Mouse (Mus musculus): ENCODE results near the gene Iba57. TPM values are rescaled to one million over a fixed set of nuclear protein-coding genes. Genes with fewer than 3 reads are reported as not detected.
A peak's percentile ranks its signal among the peaks of the same experiment; 100 is the strongest.
"Not testable (repeated sequence)": the region's sequence is repeated elsewhere in the genome, so short reads cannot be mapped to it uniquely, and the experiment has no call there.

Iba57 gene
- polyA plus RNA-seq (2015; fragmentation: Nextera tagmentation; extraction: Ambion mirVana): 6.0 and 6.3 TPM in 2 replicates

DNA sequence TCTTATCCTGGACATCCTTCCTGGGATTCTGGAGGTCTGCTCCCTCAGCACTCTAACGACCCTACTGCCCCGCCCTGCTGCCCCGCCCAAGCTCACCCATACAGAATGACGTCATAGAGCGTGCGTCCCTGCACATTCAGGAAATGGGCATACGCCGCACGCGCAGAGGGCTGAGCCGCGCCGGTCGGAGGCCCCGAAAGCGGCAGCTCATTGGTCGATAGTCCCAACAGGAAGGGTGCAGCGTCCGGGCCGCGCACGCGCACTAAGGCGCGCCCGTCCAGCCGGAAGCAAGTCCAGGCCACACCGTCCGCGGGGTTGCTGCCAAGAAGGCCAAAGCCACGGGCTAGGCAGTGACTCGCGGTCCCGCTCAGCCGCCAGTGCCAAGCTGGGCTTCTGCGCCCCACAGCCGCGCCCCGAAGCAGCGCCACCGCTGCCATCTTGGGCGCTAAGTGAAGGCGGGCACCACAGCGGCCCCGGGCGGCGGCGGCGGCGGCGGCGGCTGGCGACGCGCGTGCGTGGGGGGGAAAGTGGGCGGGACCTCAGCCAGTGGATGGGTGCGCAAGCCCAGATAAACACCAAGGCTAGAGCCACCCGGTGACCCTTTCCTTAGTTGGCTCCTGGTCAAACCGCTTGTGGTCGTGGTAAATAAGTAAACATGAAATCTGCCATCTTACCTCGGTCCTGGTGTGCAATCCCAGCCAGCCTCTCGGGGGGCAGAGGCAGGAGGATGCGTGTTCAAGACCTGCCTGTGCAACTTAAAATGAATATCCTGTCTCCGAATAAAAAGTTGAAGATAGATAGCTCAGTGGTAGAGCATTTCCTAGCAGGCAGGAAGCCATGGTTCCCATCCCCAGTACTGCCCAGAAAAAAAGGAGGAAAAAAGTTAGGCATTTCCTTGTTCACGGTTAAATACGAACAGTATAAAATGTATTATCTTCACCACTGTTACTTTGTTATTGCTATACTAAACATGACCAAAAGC is at the start of gene Iba57:
Gene Iba57, minus strand, starts transcription at position 485 of the 982 bp plus-strand sequence.
- Histone ChIP-seq H3K27me3 (no peaks in the 10 kb centered on the region), H3K9ac (peak within 1 kb of the TSS; percentile 78), H3K9me3 (no peaks in the 10 kb centered on the region), H3K4me2 (peak within 1 kb of the TSS; percentile 69), H3K4me3 (peak within 1 kb of the TSS; percentile 58), H3K36me3 (peaks cover 11% of the 10 kb centered on the region; the same call in 1 of the 2 replicates), H3K4me1 (replicated peaks) (peaks cover 22% of the 10 kb centered on the region), H3K27ac (replicated peaks) (peak within 1 kb of the TSS; percentile 98)
- ATAC-seq (ENCODE audit: low read depth): peak; percentile 98
- WGBS: 3% methylated on average over 68 of the region's 68 CpGs

GRCm38 (mm10) chr11:59212892-59213494 is 49.5 kb upstream of the Iba57 start:
- H3K4me2 ChIP-seq: no peak overlapping the region
- 93% methylated on average over 12 of the region's 12 CpGs for WGBS
- no peak overlapping the region for H3K27ac ChIP-seq (replicated peaks)
- no peak overlapping the region for H3K4me3 ChIP-seq
- H3K9me3 ChIP-seq: no peaks in the 10 kb centered on the region
- ATAC-seq (ENCODE audit: low read depth): no peak
- peaks cover 19% of the 10 kb centered on the region for H3K4me1 ChIP-seq (replicated peaks)
- H3K27me3 ChIP-seq: no peaks in the 10 kb centered on the region
- H3K36me3 ChIP-seq: peaks cover 50% of the 10 kb centered on the region
- no peak overlapping the region for H3K9ac ChIP-seq

DNA sequence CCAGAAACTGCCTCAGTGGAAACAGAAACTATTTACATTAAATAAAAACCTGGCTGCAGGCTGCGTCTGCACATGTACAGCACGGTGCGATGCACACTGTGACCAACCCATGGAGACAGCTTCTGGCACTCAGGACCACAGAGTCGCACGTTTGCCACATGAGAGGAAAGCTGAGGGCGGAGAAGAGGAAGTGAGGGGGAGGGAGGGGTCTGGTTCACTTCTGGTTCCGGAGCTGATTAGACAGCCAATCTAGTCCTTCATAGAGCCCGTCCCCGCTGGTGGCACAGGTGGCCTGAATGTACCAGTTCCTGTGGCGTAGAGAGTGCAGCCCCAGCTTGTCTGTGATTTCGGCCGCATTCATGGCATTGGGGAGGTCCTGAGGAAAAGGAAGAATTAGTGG is 48.8 kb upstream of the Iba57 start:
- Histone ChIP-seq H3K36me3 (peaks cover 46% of the 10 kb centered on the region), H3K4me1 (replicated peaks) (peaks cover 25% of the 10 kb centered on the region)
- not testable (repeated sequence) for H3K9ac ChIP-seq; H3K27me3 ChIP-seq; H3K9me3 ChIP-seq; H3K4me3 ChIP-seq; H3K4me2 ChIP-seq; ATAC-seq (ENCODE audit: low read depth); H3K27ac ChIP-seq (replicated peaks)
- 87% methylated on average over 12 of the region's 12 CpGs for WGBS

- H3K9ac ChIP-seq; ATAC-seq (ENCODE audit: low read depth); H3K4me2 ChIP-seq; H3K27me3 ChIP-seq; H3K9me3 ChIP-seq; H3K27ac ChIP-seq (replicated peaks); H3K4me3 ChIP-seq: not testable (repeated sequence)
- WGBS: 86% methylated on average over 9 of the region's 9 CpGs
- Histone ChIP-seq H3K36me3 (peaks cover 47% of the 10 kb centered on the region), H3K4me1 (replicated peaks) (peaks cover 25% of the 10 kb centered on the region)
Measured at GRCm38 (mm10) chr11:59211561-59211960, 48.0 kb upstream of the Iba57 start.

DNA sequence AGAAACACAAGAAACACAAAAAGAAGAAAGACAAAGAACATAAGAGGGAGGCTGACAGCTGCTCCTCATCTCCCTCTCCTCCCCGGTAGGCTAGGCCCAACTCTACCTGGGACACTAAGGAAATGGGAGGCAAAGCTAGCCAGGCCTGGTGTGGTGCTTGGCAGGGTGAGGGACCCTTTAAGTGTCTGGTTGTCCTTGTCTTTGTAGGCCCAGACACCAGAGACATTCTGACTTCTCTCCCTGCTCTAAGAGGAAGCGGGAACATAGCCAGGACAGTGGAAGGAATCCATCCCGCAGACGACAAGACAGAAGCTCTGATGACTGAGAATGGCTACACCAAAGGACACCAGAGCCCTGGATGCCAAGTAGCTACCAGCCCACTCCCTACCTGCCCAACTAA is 46.5 kb upstream of the Iba57 start:
- H3K4me2 ChIP-seq: no peak overlapping the region
- WGBS: 87% methylated on average over 4 of the region's 4 CpGs

DNA sequence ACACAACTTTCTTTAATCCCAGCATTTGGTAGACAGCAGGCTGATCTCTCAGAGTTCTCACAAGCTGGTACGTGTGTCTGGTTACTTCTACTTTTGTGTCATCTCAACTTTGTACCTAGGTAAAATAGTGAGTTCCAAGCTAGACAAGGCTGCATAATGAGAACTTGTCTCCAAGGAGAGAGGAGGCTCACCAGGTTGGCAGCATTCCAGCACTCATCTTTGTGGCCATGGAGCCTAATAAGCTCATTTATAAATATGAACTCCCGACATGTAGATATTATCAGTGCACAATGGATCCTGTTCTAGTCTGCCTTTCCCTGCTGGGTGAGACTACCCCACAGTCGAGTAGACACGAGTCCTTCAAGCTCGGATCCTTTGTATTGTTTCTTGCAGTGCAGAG is 46.0 kb upstream of the Iba57 start:
- 72% methylated on average over 5 of the region's 5 CpGs for WGBS
- H3K36me3 ChIP-seq: peaks cover 59% of the 10 kb centered on the region

More for the DNA sequence above, 46.5 kb upstream of the Iba57 start:
- no peaks in the 10 kb centered on the region for H3K27me3 ChIP-seq
- H3K4me1 ChIP-seq (replicated peaks): peaks cover 25% of the 10 kb centered on the region
- H3K27ac ChIP-seq (replicated peaks): no peak overlapping the region
- H3K9me3 ChIP-seq: no peaks in the 10 kb centered on the region
- no peak for ATAC-seq (ENCODE audit: low read depth)
- H3K36me3 ChIP-seq: peaks cover 57% of the 10 kb centered on the region
- H3K4me3 ChIP-seq: no peak overlapping the region
- H3K9ac ChIP-seq: 0 out of 2 replicates have a peak overlapping the region, but pooled peaks have one; percentile 78

GRCm38 (mm10) chr11:59209003-59209441 is 45.5 kb upstream of the Iba57 start:
- ATAC-seq (ENCODE audit: low read depth): peak; percentile 60
- peak overlapping the region; percentile 85 for H3K27ac ChIP-seq (replicated peaks)
- H3K27me3 ChIP-seq: no peaks in the 10 kb centered on the region
- H3K9me3 ChIP-seq: no peaks in the 10 kb centered on the region
- H3K4me3 ChIP-seq: peak overlapping the region; percentile 62
- H3K4me1 ChIP-seq (replicated peaks): peaks cover 25% of the 10 kb centered on the region
- 14% methylated on average over 18 of the region's 18 CpGs for WGBS
- peaks cover 65% of the 10 kb centered on the region for H3K36me3 ChIP-seq
- H3K9ac ChIP-seq: peak overlapping the region; percentile 78
- peak overlapping the region; percentile 90 for H3K4me2 ChIP-seq

More for the DNA sequence above, 46.0 kb upstream of the Iba57 start:
- peaks cover 25% of the 10 kb centered on the region for H3K4me1 ChIP-seq (replicated peaks)
- peak overlapping the region; percentile 78; the same call in 1 of the 2 replicates for H3K9ac ChIP-seq
- no peaks in the 10 kb centered on the region for H3K27me3 ChIP-seq
- peak overlapping the region; percentile 90 for H3K4me2 ChIP-seq
- H3K27ac ChIP-seq (replicated peaks): 0 out of 2 replicates have a peak overlapping the region, but pooled peaks have one; percentile 34
- H3K4me3 ChIP-seq: peak overlapping the region; percentile 62
- no peak for ATAC-seq (ENCODE audit: low read depth)
- no peaks in the 10 kb centered on the region for H3K9me3 ChIP-seq

DNA sequence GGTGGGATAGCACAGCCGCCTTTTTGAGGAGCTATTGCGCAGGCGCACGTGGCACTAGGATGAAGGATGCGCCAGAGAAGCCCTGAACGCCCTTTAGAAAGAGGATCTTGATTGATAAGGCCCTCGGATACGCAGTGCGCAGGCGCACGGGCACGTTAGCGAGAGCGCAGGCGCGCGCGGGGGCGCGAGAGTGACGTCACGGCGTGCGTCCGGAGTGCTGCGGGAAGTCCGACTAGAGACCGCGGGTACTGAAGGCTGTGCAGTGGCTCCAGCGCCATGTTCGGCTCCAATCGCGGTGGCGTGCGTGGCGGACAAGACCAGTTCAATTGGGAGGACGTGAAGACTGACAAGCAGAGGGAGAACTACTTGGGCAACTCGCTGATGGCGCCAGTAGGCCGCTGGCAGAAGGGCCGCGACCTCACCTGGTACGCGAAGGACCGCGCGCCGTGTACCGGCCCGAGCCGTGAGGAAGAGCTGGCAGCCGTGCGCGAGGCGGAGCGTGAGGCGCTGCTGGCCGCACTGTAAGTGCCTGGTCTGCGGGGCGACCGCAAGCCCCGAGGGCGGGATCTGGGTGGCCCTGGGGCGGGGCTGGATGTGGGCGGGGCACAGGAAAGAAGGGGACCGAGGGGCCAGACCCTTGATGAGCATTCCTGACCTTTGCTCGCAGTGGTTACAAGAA is 44.8 kb upstream of the Iba57 start, which contains the start of gene 2310033P09Rik:
Gene 2310033P09Rik, plus strand, starts transcription at position 169 of the 679 bp plus-strand sequence.
- H3K27me3 ChIP-seq: no peaks in the 10 kb centered on the region
- H3K4me1 ChIP-seq (replicated peaks): peaks cover 25% of the 10 kb centered on the region
- H3K9me3 ChIP-seq: no peaks in the 10 kb centered on the region
- peak within 1 kb of the TSS; percentile 90 for H3K4me2 ChIP-seq
- H3K4me3 ChIP-seq: peak within 1 kb of the TSS; percentile 62
- under 1% methylated on average over 65 of the region's 67 CpGs for WGBS
- peaks cover 65% of the 10 kb centered on the region for H3K36me3 ChIP-seq
- peak within 1 kb of the TSS; percentile 85 for H3K27ac ChIP-seq (replicated peaks)
- peak; percentile 85 for ATAC-seq (ENCODE audit: low read depth)
- peak within 1 kb of the TSS; percentile 78 for H3K9ac ChIP-seq

- no peaks in the 10 kb centered on the region for H3K9me3 ChIP-seq
- peak; percentile 95 for ATAC-seq (ENCODE audit: low read depth)
- H3K4me1 ChIP-seq (replicated peaks): peaks cover 22% of the 10 kb centered on the region
- no peaks in the 10 kb centered on the region for H3K27me3 ChIP-seq
- H3K36me3 ChIP-seq: peaks cover 30% of the 10 kb centered on the region
- H3K4me3 ChIP-seq: peak within 1 kb of the TSS; percentile 90
- under 1% methylated on average over 63 of the region's 63 CpGs for WGBS
- H3K27ac ChIP-seq (replicated peaks): peak within 1 kb of the TSS; percentile 50
- peak within 1 kb of the TSS; percentile 86 for H3K9ac ChIP-seq
- peak within 1 kb of the TSS; percentile 93 for H3K4me2 ChIP-seq
Measured at GRCm38 (mm10) chr11:59202081-59202995, 38.8 kb upstream of the Iba57 start, which contains the start of gene Mrpl55. Gene Mrpl55 (plus strand): TSS chr11:59202486.

DNA sequence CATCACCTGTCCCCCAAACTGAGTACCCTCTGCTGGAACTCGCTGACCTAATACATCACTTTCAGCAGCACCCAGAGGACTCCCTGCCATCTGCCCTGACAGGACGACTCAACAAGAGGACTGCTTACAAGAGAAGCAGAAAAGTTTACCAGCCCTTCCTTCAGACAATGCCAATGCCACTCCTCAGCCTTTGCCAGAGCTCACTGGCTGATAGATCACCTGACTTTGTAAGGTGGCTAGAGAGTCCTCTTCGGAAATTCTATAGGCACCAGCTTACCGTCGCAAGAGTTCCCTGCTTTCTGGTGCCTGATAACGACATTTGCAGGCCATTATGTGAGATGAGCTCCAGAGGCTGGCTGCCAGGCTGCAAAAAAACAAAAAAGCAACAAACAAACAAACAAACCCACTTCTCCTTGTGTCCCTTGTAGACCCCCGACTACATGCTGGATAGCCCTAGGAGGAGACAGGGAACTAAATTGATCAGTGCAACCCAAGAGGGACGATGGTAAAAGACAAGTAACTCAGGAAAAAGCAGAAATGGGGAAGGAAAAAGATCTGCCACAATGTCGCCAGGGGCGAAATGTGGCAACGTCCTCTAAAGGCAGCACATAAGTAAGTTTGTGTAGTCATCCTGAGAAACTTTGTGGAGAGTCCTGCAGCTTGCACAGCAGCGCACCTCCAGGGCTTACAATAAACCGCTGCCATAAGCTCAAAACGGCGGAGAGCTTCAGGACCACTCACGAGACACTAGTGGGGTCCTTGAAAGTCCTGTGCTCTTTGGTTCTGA is 37.9 kb upstream of the Iba57 start:
- no peak for ATAC-seq (ENCODE audit: low read depth)
- Histone ChIP-seq H3K27ac (replicated peaks) (peak overlapping the region; percentile 50; the same call in 1 of the 2 replicates), H3K4me1 (replicated peaks) (peaks cover 22% of the 10 kb centered on the region), H3K4me3 (peak overlapping the region; percentile 90), H3K36me3 (peaks cover 27% of the 10 kb centered on the region), H3K9me3 (no peaks in the 10 kb centered on the region), H3K4me2 (peak overlapping the region; percentile 93), H3K9ac (peak overlapping the region; percentile 86), H3K27me3 (no peaks in the 10 kb centered on the region)
- WGBS: 36% methylated on average over 16 of the region's 16 CpGs

Data from neural tube, embryonic 13.5 days (tissue).